Mouse (Mus musculus): ENCODE data around the gene Polr3b.

DNA sequence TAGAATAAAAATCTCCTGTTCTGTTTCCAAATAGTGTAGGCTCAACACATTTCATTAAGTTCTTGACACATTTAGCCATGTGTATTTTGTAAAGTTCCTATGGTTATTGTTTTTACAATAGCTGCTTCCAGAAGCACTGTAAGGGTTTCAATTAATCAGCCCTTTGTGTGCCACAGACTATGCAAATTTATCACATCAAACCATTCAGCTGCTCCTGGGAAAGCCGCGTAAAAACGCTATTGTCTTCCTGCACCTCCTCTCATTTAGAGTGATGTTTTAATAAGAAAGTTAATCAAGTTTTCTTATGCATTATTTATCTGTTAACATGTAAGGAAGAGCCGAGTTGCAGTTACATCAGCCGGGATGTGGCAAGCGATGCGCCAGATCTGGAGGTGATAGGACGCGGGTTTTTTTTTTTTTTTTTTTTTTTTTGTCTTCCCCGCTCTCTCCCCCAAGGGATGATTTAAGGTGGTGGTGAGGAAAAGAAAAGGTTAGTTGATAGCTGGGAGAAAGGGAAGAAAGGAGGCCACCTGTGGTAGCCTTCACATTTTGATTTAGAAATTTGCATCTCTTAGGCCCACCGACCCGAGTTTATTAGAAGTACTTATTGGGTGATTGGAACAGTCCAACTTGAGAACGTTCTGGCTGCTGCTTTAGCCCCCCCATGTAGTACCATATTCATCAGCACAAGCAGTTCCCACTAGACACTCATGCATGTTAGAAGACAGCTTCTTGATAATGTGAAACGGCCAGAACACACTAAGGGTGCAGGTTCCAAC is 85.8 kb downstream of the Polr3b start:
- no peak for TF ChIP-seq CTCF (IDR thresholded peaks at IDR 0.05; ENCODE audit: low read depth)
- TF ChIP-seq EP300 (IDR thresholded peaks at IDR 0.05; ENCODE audit: low read depth), result no peak

All from heart, postnatal 0 days (tissue).